Mouse (Mus musculus) liver, embryonic 14.5 days (tissue): Measurements from ENCODE around the gene Akap8l.

Experiments used
- CTCF ChIP-seq: IDR thresholded peaks from 2 replicates; pipeline ENCODE4 v1.5.1; 2016; ENCODE audit warnings: antibody characterized with exemption, low read depth, control low read depth
- EP300 ChIP-seq: IDR thresholded peaks from 2 replicates; pipeline ENCODE4 v1.6.1; 2016; ENCODE audit warnings: antibody characterized with exemption, low read depth

DNA sequence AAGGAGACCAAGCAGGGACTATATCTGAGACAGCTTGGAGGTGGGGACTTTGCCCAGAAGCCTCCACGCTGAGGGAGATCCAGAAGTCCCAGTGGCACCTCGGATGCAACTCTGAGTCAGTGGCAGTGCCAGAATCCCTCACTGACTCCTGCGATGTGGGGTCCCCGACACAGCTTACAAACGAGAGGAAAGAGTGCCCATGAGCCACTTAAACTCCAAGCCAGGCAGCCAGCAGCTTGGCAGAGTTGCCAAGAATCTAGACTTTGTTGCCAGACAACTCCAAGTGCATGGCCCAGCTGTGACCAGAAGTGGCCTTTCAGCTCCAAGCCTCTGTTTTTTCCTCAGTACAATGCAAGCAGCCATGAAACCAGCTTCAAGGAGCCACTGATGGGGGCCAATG, 33.3 kb upstream of the Akap8l start:
- TF ChIP-seq CTCF (no peak), EP300 (no peak)
